Mouse (Mus musculus) midbrain, embryonic 11.5 days (tissue): Measurements from ENCODE around the gene Pbx1. TPM values are rescaled to one million over a fixed set of nuclear protein-coding genes. Genes with fewer than 3 reads are reported as not detected.

Source experiments
- ATAC-seq: fragments of 200-750 bp; cut with Nextera tagmentation; 2 replicates; pipeline ENCODE4 v1.8.0; 2017; ENCODE audit warnings: moderate TSS enrichment, moderate library complexity; ENCODE audit not compliant: low FRiP score
- DNase-seq: peaks from one replicate; pipeline ENCODE4 v3.0.0; 2015; ENCODE audit warnings: low spot score; ENCODE audit errors: missing footprints
- H3K27ac ChIP-seq: fragments of 300-500 bp; sonication (generic); 2 replicates; pipeline ENCODE4 v1.5.1; 2014; ENCODE audit warnings: low read depth, low read length
- H3K27me3 ChIP-seq: fragments of 300-500 bp; sonication (generic); 2 replicates; pipeline ENCODE4 v1.6.1; 2014; ENCODE audit warnings: mild to moderate bottlenecking, low read length, moderate library complexity, mixed read lengths; ENCODE audit not compliant: control insufficient read depth, insufficient read depth
- H3K36me3 ChIP-seq: fragments of 300-500 bp; sonication (generic); 2 replicates; pipeline ENCODE4 v1.6.1; 2014; ENCODE audit warnings: mild to moderate bottlenecking, low read length, moderate library complexity, mixed read lengths; ENCODE audit not compliant: control insufficient read depth, insufficient read depth
- H3K4me1 ChIP-seq: fragments of 300-500 bp; sonication (generic); 2 replicates; pipeline ENCODE4 v1.6.1; 2014; ENCODE audit warnings: low read length; ENCODE audit not compliant: control insufficient read depth, insufficient read depth
- H3K4me2 ChIP-seq: fragments of 300-500 bp; sonication (generic); 2 replicates; pipeline ENCODE4 v1.6.1; 2014; ENCODE audit warnings: mild to moderate bottlenecking, moderate library complexity
- H3K4me3 ChIP-seq: fragments of 300-500 bp; sonication (generic); 2 replicates; pipeline ENCODE4 v1.5.1; 2014; ENCODE audit warnings: low read depth, low read length
- H3K9ac ChIP-seq: fragments of 300-500 bp; sonication (generic); 2 replicates; pipeline ENCODE4 v1.6.1; 2014; ENCODE audit warnings: low read length
- H3K9me3 ChIP-seq: fragments of 300-500 bp; sonication (generic); 2 replicates; pipeline ENCODE4 v1.6.1; 2016; ENCODE audit warnings: low read length; ENCODE audit not compliant: control insufficient read depth
- WGBS: fragments of 180-500 bp; shearing (Covaris S2); extraction: QIAGEN DNeasy Blood & Tissue Kit; methylation state at CpG from one replicate; pipeline ENCODE4 v1.1.7; 2014; 5-methylcytosine and 5-hydroxymethylcytosine counted together
- polyA plus RNA-seq: library from polyadenylated mRNA; unstranded; fragments of >200 nt; fragmentation: Nextera tagmentation; extraction: Ambion mirVana; gene quantifications from 2 replicates; pipeline ENCODE4 v1.2.1, GENCODE M21; 2014

Gene Pbx1
- polyA plus RNA-seq, 1 experiment from 2014 or later = 49.3 TPM

GRCm38 (mm10) chr1:168213595-168213994 lies 218.5 kb downstream of the Pbx1 start:
- 12% methylated on average over 3 of the region's 3 CpGs for WGBS
- no peak overlapping the region for H3K4me2 ChIP-seq
- ATAC-seq = peak; percentile 41; the same call in 1 of the 2 replicates
- DNase-seq = no peak
- no peaks in the 10 kb centered on the region for H3K9me3 ChIP-seq
- no peak overlapping the region for H3K4me3 ChIP-seq
- H3K27me3 ChIP-seq = no peaks in the 10 kb centered on the region
- H3K27ac ChIP-seq = no peak overlapping the region
- H3K4me1 ChIP-seq = peaks cover 9% of the 10 kb centered on the region
- no peak overlapping the region for H3K9ac ChIP-seq
- peaks cover 6% of the 10 kb centered on the region for H3K36me3 ChIP-seq

GRCm38 (mm10) chr1:168210401-168210800 lies 221.7 kb downstream of the Pbx1 start:
- H3K4me2 ChIP-seq = no peak overlapping the region
- no peak for DNase-seq
- no peak for ATAC-seq
- H3K9me3 ChIP-seq = no peaks in the 10 kb centered on the region
- H3K36me3 ChIP-seq = peaks cover 11% of the 10 kb centered on the region
- H3K27ac ChIP-seq = no peak overlapping the region
- no peaks in the 10 kb centered on the region; the same call in 1 of the 2 replicates for H3K27me3 ChIP-seq
- H3K4me1 ChIP-seq = peaks cover 9% of the 10 kb centered on the region
- no peak overlapping the region for H3K4me3 ChIP-seq
- no peak overlapping the region for H3K9ac ChIP-seq
- 94% methylated on average over 5 of the region's 5 CpGs for WGBS

GRCm38 (mm10) chr1:168200570-168201156 lies 231.4 kb downstream of the Pbx1 start:
- Histone ChIP-seq H3K27me3 (peaks cover 31% of the 10 kb centered on the region), H3K4me3 (no peak overlapping the region), H3K4me1 (peaks cover 4% of the 10 kb centered on the region; the same call in 1 of the 2 replicates), H3K27ac (no peak overlapping the region), H3K36me3 (no peaks in the 10 kb centered on the region), H3K9me3 (no peaks in the 10 kb centered on the region), H3K9ac (no peak overlapping the region), H3K4me2 (no peak overlapping the region)
- no peak for DNase-seq
- WGBS = 47% methylated on average over 13 of the region's 13 CpGs
- ATAC-seq = peak; percentile 71

GRCm38 (mm10) chr1:168198276-168198675 lies 233.8 kb downstream of the Pbx1 start:
- no peak overlapping the region for H3K4me2 ChIP-seq
- H3K27ac ChIP-seq = no peak overlapping the region
- no peak overlapping the region for H3K9ac ChIP-seq
- ATAC-seq (no peak), DNase-seq (no peak)
- H3K4me1 ChIP-seq = peaks cover 4% of the 10 kb centered on the region; the same call in 1 of the 2 replicates
- 87% methylated on average over 5 of the region's 5 CpGs for WGBS
- peaks cover 27% of the 10 kb centered on the region for H3K27me3 ChIP-seq
- no peaks in the 10 kb centered on the region for H3K36me3 ChIP-seq
- H3K4me3 ChIP-seq = no peak overlapping the region
- H3K9me3 ChIP-seq = no peaks in the 10 kb centered on the region

GRCm38 (mm10) chr1:168197908-168198258 lies 234.2 kb downstream of the Pbx1 start:
- Histone ChIP-seq H3K9me3 (no peaks in the 10 kb centered on the region), H3K27ac (no peak overlapping the region), H3K4me1 (peaks cover 4% of the 10 kb centered on the region; the same call in 1 of the 2 replicates), H3K9ac (no peak overlapping the region), H3K4me2 (no peak overlapping the region), H3K27me3 (peaks cover 23% of the 10 kb centered on the region), H3K36me3 (no peaks in the 10 kb centered on the region), H3K4me3 (no peak overlapping the region)
- ATAC-seq = no peak
- 95% methylated on average over 3 of the region's 3 CpGs for WGBS
- DNase-seq = no peak

GRCm38 (mm10) chr1:168197195-168197907 lies 234.7 kb downstream of the Pbx1 start:
- Histone ChIP-seq H3K9me3 (no peaks in the 10 kb centered on the region), H3K4me3 (no peak overlapping the region), H3K27ac (no peak overlapping the region), H3K4me1 (peaks cover 4% of the 10 kb centered on the region; the same call in 1 of the 2 replicates), H3K27me3 (peaks cover 21% of the 10 kb centered on the region), H3K4me2 (no peak overlapping the region), H3K36me3 (no peaks in the 10 kb centered on the region), H3K9ac (no peak overlapping the region)
- 96% methylated on average over 6 of the region's 6 CpGs for WGBS
- ATAC-seq (no peak), DNase-seq (no peak)

- Histone ChIP-seq H3K4me2 (no peak overlapping the region), H3K36me3 (no peaks in the 10 kb centered on the region), H3K27me3 (peaks cover 7% of the 10 kb centered on the region; the same call in 1 of the 2 replicates), H3K27ac (no peak overlapping the region), H3K4me1 (no peaks in the 10 kb centered on the region), H3K9ac (no peak overlapping the region), H3K9me3 (no peaks in the 10 kb centered on the region), H3K4me3 (no peak overlapping the region)
- 86% methylated on average over 7 of the region's 7 CpGs for WGBS
- ATAC-seq (no peak), DNase-seq (no peak)
Observed at GRCm38 (mm10) chr1:168193364-168193763, 238.7 kb downstream of the Pbx1 start.

GRCm38 (mm10) chr1:168182816-168183215 lies 249.3 kb downstream of the Pbx1 start:
- Histone ChIP-seq H3K4me1 (no peaks in the 10 kb centered on the region), H3K4me2 (no peak overlapping the region), H3K9ac (no peak overlapping the region), H3K36me3 (peaks cover 5% of the 10 kb centered on the region), H3K27me3 (no peaks in the 10 kb centered on the region), H3K27ac (no peak overlapping the region), H3K4me3 (no peak overlapping the region), H3K9me3 (no peaks in the 10 kb centered on the region)
- no peak for DNase-seq
- no peak for ATAC-seq
- 97% methylated on average over 8 of the region's 8 CpGs for WGBS

GRCm38 (mm10) chr1:168180622-168181441 lies 251.2 kb downstream of the Pbx1 start:
- no peak overlapping the region for H3K9ac ChIP-seq
- H3K27me3 ChIP-seq = no peaks in the 10 kb centered on the region
- ATAC-seq = no peak
- no peak overlapping the region for H3K4me3 ChIP-seq
- no peaks in the 10 kb centered on the region for H3K4me1 ChIP-seq
- no peak overlapping the region for H3K27ac ChIP-seq
- no peak overlapping the region for H3K4me2 ChIP-seq
- 87% methylated on average over 9 of the region's 9 CpGs for WGBS
- DNase-seq = no peak
- H3K9me3 ChIP-seq = no peaks in the 10 kb centered on the region
- peaks cover 5% of the 10 kb centered on the region for H3K36me3 ChIP-seq
